Mouse (Mus musculus) kidney, embryonic 14.5 days (tissue): ENCODE data around the gene Man1c1. TPM values are rescaled to one million over a fixed set of nuclear protein-coding genes. Genes with fewer than 3 reads are reported as not detected.
A peak's percentile ranks its signal among the peaks of the same experiment; 100 is the strongest.

Experiments
- ATAC-seq: fragments of 200-750 bp; cut with Nextera tagmentation; 2 replicates; pipeline ENCODE4 v1.8.0; 2017; ENCODE audit warnings: moderate number of reproducible peaks, mild to moderate bottlenecking, moderate TSS enrichment, moderate library complexity; ENCODE audit not compliant: low FRiP score, low TSS enrichment
- H3K27ac ChIP-seq: fragments of 300-500 bp; sonication (generic); 2 replicates; pipeline ENCODE4 v1.5.1; 2014; ENCODE audit warnings: low read depth, mild to moderate bottlenecking, low read length, moderate library complexity, mixed read lengths
- H3K27me3 ChIP-seq: fragments of 300-500 bp; sonication (generic); 2 replicates; pipeline ENCODE4 v1.6.1; 2014; ENCODE audit warnings: mild to moderate bottlenecking, low read length; ENCODE audit not compliant: control insufficient read depth, insufficient read depth
- H3K36me3 ChIP-seq: fragments of 300-500 bp; sonication (generic); 2 replicates; pipeline ENCODE4 v1.6.1; 2014; ENCODE audit warnings: low read length, mixed read lengths; ENCODE audit not compliant: control insufficient read depth, insufficient read depth
- H3K4me1 ChIP-seq: fragments of 300-500 bp; sonication (generic); 2 replicates; pipeline ENCODE4 v1.6.1; 2014; ENCODE audit warnings: low read length, mixed read lengths; ENCODE audit not compliant: control insufficient read depth, insufficient read depth
- H3K4me2 ChIP-seq: fragments of 300-500 bp; sonication (generic); replicated peaks from 2 replicates; pipeline ENCODE4 v1.6.1; 2014; ENCODE audit warnings: low read depth, mild to moderate bottlenecking, low read length
- H3K4me3 ChIP-seq: fragments of 300-500 bp; sonication (generic); 2 replicates; pipeline ENCODE4 v1.5.1; 2014; ENCODE audit warnings: mild to moderate bottlenecking, low read length
- H3K9ac ChIP-seq: fragments of 300-500 bp; sonication (generic); 2 replicates; pipeline ENCODE4 v1.6.1; 2014; ENCODE audit warnings: low read depth, mild to moderate bottlenecking, low read length, moderate library complexity
- H3K9me3 ChIP-seq: fragments of 300-500 bp; sonication (generic); 2 replicates; pipeline ENCODE4 v1.6.1; 2016; ENCODE audit warnings: low read length; ENCODE audit not compliant: control insufficient read depth
- WGBS: fragments of 180-500 bp; shearing (Covaris S2); extraction: QIAGEN DNeasy Blood & Tissue Kit; methylation state at CpG from one replicate; pipeline ENCODE4 v1.1.7; 2014; 5-methylcytosine and 5-hydroxymethylcytosine counted together
- polyA plus RNA-seq: library from polyadenylated mRNA; unstranded; fragments of >200 nt; fragmentation: Nextera tagmentation; extraction: Ambion mirVana; gene quantifications from 2 replicates; pipeline ENCODE4 v1.2.1, GENCODE M21; 2014

Gene Man1c1
- polyA plus RNA-seq, 1 experiment from 2014 or later: 5.3 TPM

DNA sequence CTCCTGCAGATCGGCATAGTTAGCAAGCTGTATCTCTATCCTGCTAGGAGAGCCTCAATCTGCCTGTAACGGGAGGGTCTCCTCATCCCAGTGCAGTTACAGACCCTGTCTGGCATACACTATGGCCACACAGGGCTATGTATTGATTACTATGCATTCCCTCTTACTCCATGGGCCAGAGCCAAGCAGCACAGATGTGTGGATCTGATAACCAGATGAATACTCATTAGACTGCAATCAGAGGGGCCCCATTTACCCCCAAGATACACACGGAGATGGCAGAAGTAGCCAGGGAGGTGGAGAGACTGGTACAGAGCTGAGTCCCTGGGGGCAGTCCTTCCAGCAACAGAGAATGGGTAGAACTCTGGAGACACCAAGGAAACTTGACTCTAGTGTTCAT, 101.5 kb downstream of the Man1c1 start:
- Histone ChIP-seq H3K36me3 (no peaks in the 10 kb centered on the region), H3K9me3 (no peaks in the 10 kb centered on the region), H3K4me2 (no peak overlapping the region), H3K4me3 (no peak overlapping the region), H3K9ac (no peak overlapping the region), H3K4me1 (peaks cover 26% of the 10 kb centered on the region), H3K27ac (no peak overlapping the region), H3K27me3 (no peaks in the 10 kb centered on the region)
- ATAC-seq: no peak
- WGBS: 61% methylated on average over 3 of the region's 3 CpGs

GRCm38 (mm10) chr4:134601981-134602380, 102.1 kb downstream of the Man1c1 start:
- Histone ChIP-seq H3K9me3 (no peaks in the 10 kb centered on the region), H3K4me1 (peaks cover 26% of the 10 kb centered on the region), H3K4me3 (no peak overlapping the region), H3K9ac (no peak overlapping the region), H3K4me2 (no peak overlapping the region), H3K36me3 (no peaks in the 10 kb centered on the region), H3K27me3 (no peaks in the 10 kb centered on the region), H3K27ac (no peak overlapping the region)
- peak; percentile 40; the same call in 1 of the 2 replicates for ATAC-seq
- WGBS: 25% methylated on average over 7 of the region's 7 CpGs

- Histone ChIP-seq H3K27ac (no peak overlapping the region), H3K4me3 (no peak overlapping the region), H3K4me2 (no peak overlapping the region), H3K36me3 (no peaks in the 10 kb centered on the region), H3K9me3 (no peaks in the 10 kb centered on the region), H3K9ac (no peak overlapping the region), H3K4me1 (peaks cover 29% of the 10 kb centered on the region), H3K27me3 (no peaks in the 10 kb centered on the region)
- no peak; the same call in 1 of the 2 replicates for ATAC-seq
- 17% methylated on average over 8 of the region's 8 CpGs for WGBS
Observed at GRCm38 (mm10) chr4:134601404-134601803, 102.7 kb downstream of the Man1c1 start.

- WGBS: 56% methylated on average over 7 of the region's 7 CpGs
- Histone ChIP-seq H3K4me2 (no peak overlapping the region), H3K36me3 (no peaks in the 10 kb centered on the region), H3K9ac (no peak overlapping the region), H3K9me3 (no peaks in the 10 kb centered on the region), H3K27ac (no peak overlapping the region), H3K27me3 (no peaks in the 10 kb centered on the region), H3K4me1 (peaks cover 32% of the 10 kb centered on the region), H3K4me3 (no peak overlapping the region)
- no peak for ATAC-seq
Observed at GRCm38 (mm10) chr4:134600777-134601176, 103.3 kb downstream of the Man1c1 start.

DNA sequence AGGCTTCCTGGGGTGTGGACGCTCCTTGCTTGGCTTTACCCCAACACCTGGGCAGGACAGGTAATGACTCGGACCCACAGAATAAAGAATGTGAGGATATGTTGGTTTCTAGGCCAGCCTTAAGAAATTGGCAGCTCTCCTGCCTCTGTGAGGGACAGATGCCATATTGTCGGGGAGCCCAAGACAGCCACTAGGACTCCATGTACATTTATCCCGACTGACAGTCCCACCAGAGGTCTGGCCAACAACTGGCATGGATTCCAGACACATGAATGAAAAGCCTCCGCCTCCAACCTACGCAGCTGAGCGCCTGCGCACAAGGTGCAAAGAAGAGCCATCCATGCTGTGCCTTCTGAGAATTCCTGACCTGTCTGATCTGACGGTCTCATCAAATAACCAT, 104.0 kb downstream of the Man1c1 start:
- Histone ChIP-seq H3K27me3 (no peaks in the 10 kb centered on the region), H3K36me3 (no peaks in the 10 kb centered on the region), H3K9ac (no peak overlapping the region), H3K4me2 (no peak overlapping the region), H3K9me3 (no peaks in the 10 kb centered on the region), H3K27ac (no peak overlapping the region), H3K4me3 (no peak overlapping the region), H3K4me1 (peaks cover 32% of the 10 kb centered on the region)
- ATAC-seq: no peak
- 89% methylated on average over 9 of the region's 9 CpGs for WGBS

- H3K9ac ChIP-seq: no peak overlapping the region
- H3K27me3 ChIP-seq: no peaks in the 10 kb centered on the region
- no peak for ATAC-seq
- WGBS: 68% methylated on average over 10 of the region's 10 CpGs
- no peak overlapping the region for H3K4me2 ChIP-seq
- H3K4me1 ChIP-seq: peaks cover 20% of the 10 kb centered on the region
- no peak overlapping the region for H3K27ac ChIP-seq
- no peaks in the 10 kb centered on the region for H3K36me3 ChIP-seq
- no peaks in the 10 kb centered on the region for H3K9me3 ChIP-seq
- H3K4me3 ChIP-seq: no peak overlapping the region
Observed at GRCm38 (mm10) chr4:134596816-134597692, 107.0 kb downstream of the Man1c1 start.

DNA sequence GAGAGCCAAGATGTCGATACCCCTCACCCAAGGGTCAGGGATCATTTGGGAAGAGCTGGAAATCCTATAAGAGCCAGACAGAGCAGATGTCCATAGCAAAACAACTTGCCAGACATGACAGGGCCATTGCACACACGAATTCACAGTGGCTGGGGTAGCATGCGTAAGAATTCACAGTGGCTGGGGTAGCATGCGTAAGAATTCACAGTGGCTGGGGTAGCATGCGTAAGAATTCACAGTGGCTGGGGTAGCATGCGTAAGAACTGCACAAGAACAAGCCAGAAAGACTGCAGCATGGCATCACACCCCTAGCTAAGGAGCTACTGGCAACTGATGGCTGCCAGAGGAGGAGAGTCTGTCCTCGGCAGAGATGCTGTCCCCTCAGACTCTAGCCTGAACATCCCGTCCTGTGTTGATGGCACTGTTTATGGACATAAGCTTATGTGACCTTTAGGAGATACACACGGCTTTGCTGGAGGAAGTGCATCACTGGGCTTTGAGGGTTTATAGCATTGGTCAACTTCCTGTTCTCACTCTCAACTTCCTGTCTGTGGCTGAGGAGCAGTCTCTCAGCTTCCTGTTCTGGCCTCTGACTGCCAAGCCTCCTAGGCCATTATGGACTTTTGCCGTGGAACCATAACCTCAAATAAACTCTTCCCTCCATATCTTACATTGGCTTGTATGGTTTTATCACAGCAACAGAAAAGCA, 109.2 kb downstream of the Man1c1 start:
- Histone ChIP-seq H3K27me3 (no peaks in the 10 kb centered on the region), H3K4me3 (no peak overlapping the region), H3K4me1 (peaks cover 14% of the 10 kb centered on the region), H3K27ac (no peak overlapping the region), H3K4me2 (no peak overlapping the region), H3K36me3 (no peaks in the 10 kb centered on the region), H3K9ac (no peak overlapping the region), H3K9me3 (no peaks in the 10 kb centered on the region)
- no peak for ATAC-seq
- 89% methylated on average over 10 of the region's 10 CpGs for WGBS

DNA sequence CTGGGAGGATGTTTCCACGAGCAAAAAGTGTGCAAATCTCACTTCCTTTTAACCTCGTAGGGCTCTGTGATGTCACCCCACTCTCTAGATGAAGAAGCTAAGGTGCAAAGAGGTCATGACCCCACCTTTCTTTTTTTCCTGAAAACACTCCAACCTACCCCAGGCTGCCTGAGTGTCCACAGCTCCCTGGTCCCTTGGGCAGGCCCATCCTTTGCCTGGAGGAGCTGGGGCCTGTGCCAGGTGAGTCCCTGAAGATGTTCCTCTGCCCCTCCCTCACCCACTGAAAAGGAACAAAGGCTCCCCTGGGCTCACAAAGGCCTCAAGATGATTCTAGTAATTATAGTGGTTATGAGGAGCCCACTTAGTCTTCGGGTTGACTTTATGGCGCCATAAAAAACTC, 111.6 kb downstream of the Man1c1 start:
- H3K4me2 ChIP-seq: no peak overlapping the region
- H3K9me3 ChIP-seq: no peaks in the 10 kb centered on the region
- ATAC-seq: no peak
- H3K4me1 ChIP-seq: peaks cover 14% of the 10 kb centered on the region
- no peak overlapping the region for H3K27ac ChIP-seq
- 40% methylated on average over 4 of the region's 4 CpGs for WGBS
- H3K9ac ChIP-seq: no peak overlapping the region
- H3K4me3 ChIP-seq: no peak overlapping the region
- no peaks in the 10 kb centered on the region for H3K36me3 ChIP-seq
- no peaks in the 10 kb centered on the region for H3K27me3 ChIP-seq

DNA sequence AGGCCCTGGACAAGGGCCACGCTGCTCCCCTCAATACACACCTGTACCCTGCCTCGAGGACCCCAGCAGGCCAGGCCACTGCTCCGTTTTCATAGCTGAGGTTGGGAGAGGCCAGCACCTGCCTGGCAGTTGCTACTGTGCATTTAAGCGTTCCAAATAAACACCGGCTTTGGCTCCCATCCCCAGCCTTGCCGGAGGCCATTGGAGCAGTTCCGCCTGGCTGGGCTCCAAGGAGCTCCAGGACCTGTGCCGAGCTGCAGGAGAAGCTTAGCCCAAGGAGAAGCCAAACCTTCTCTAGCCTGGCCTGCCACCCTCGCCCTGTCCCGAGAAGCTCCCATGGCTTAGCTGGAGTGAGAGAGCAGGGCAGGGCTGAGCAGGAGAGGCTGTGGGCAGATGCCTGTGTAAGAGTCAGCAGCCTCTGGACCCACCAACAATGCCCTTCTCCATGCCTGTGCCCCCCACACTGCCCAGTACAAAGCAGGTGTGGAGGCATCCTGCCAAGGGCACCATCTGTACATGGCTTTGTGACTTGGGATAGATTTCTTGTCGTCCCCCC, 112.5 kb downstream of the Man1c1 start:
- ATAC-seq: peak; percentile 50; the same call in 1 of the 2 replicates
- Histone ChIP-seq H3K36me3 (no peaks in the 10 kb centered on the region), H3K9ac (peak overlapping the region; percentile 2; the same call in 1 of the 2 replicates), H3K27ac (peak overlapping the region; percentile 34; the same call in 1 of the 2 replicates), H3K4me3 (no peak overlapping the region), H3K4me1 (peaks cover 13% of the 10 kb centered on the region), H3K4me2 (no peak overlapping the region), H3K9me3 (no peaks in the 10 kb centered on the region), H3K27me3 (no peaks in the 10 kb centered on the region)
- WGBS: 29% methylated on average over 11 of the region's 11 CpGs
